Mouse (Mus musculus): ENCODE data around the gene Dnttip1. TPM values are rescaled to one million over a fixed set of nuclear protein-coding genes. Genes with fewer than 3 reads are reported as not detected.
A peak's percentile ranks its signal among the peaks of the same experiment; 100 is the strongest.

Dnttip1 gene
- polyA plus RNA-seq, 1 experiment from 2014 or later, result 74.7 TPM

DNA sequence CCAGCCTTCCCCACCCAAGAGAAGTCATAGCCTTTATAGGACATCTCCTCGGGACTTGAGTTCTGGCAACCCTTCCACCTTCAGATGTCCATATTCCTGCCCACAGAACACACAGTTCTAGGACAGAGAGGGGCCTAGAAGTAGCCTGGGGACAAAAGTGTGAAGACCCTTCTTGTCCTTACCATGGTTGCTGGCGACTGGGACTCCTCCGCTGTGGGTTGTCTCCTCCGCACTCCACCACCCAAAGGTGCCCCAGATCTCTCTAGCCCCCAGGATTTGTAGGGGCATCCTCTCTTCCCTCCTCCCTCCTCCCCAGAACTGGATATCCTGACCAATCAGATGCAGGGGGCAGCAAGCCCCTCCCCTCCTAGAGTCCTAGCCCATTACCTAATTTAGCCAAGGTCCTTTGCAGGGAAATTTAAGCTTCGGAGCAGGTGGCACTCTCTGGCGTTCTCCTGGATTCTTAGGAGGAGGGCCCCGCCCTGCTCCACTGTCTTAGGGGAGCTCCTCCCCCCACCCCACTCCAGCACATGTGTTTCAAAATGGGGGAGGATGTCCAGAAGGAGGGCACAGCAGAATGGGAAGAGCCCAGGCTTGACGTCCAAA, 33.8 kb downstream of the Dnttip1 start, which contains the start of gene Tnnc2:
TSS of gene Tnnc2 (minus strand) at position 487 of the 606 bp plus-strand sequence.
- Histone ChIP-seq H3K36me3 (ENCODE audit: insufficient read depth) (no peaks in the 10 kb centered on the region), H3K4me2 (no peak within 1 kb of the TSS), H3K4me3 (ENCODE audit: low read depth, low read length) (no peak within 1 kb of the TSS), H3K9ac (no peak within 1 kb of the TSS), H3K9me3 (ENCODE audit: low read depth, low read length) (no peaks in the 10 kb centered on the region), H3K27me3 (ENCODE audit: insufficient read depth, low read length) (no peaks in the 10 kb centered on the region; the same call in 1 of the 2 replicates), H3K4me1 (ENCODE audit: insufficient read depth) (peaks cover under 1% of the 10 kb centered on the region; the same call in 1 of the 2 replicates), H3K27ac (ENCODE audit: low read depth) (no peak within 1 kb of the TSS)
- WGBS, result 72% methylated on average over 8 of the region's 8 CpGs
- ATAC-seq (ENCODE audit: insufficient read depth) (no peak), DNase-seq (no peak)
- no peak for TF ChIP-seq CTCF (IDR thresholded peaks at IDR 0.05; ENCODE audit: low read depth)

DNA sequence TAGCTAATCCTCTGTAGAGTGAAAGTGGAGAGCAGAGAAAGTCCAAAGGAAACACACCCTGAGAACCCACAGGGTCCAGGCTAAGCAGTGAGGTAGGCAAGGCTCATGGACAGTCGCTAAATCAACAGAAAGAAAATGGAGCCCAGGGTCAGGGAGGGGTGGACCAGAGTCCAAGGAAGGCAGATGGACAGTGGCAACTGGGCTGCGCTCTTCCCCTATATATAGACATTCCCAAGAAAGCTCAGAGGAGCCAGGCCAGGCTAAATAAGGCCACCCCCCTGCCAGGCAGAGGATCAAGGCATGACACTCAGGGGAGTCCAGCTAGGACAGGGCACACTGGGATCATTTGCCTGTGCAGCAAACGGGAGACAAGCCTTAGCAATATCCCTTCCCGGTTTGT, 36.1 kb downstream of the Dnttip1 start:
- Histone ChIP-seq H3K9me3 (ENCODE audit: low read depth, low read length) (no peaks in the 10 kb centered on the region), H3K4me1 (ENCODE audit: insufficient read depth) (peaks cover 4% of the 10 kb centered on the region; the same call in 1 of the 2 replicates), H3K36me3 (ENCODE audit: insufficient read depth) (no peaks in the 10 kb centered on the region), H3K27ac (ENCODE audit: low read depth) (no peak overlapping the region), H3K4me3 (ENCODE audit: low read depth, low read length) (no peak overlapping the region), H3K27me3 (ENCODE audit: insufficient read depth, low read length) (no peaks in the 10 kb centered on the region; the same call in 1 of the 2 replicates), H3K9ac (no peak overlapping the region), H3K4me2 (no peak overlapping the region)
- TF ChIP-seq CTCF (IDR thresholded peaks at IDR 0.05; ENCODE audit: low read depth), result no peak
- ATAC-seq (ENCODE audit: insufficient read depth) (no peak), DNase-seq (no peak)
- 63% methylated on average over 4 of the region's 4 CpGs for WGBS

DNA sequence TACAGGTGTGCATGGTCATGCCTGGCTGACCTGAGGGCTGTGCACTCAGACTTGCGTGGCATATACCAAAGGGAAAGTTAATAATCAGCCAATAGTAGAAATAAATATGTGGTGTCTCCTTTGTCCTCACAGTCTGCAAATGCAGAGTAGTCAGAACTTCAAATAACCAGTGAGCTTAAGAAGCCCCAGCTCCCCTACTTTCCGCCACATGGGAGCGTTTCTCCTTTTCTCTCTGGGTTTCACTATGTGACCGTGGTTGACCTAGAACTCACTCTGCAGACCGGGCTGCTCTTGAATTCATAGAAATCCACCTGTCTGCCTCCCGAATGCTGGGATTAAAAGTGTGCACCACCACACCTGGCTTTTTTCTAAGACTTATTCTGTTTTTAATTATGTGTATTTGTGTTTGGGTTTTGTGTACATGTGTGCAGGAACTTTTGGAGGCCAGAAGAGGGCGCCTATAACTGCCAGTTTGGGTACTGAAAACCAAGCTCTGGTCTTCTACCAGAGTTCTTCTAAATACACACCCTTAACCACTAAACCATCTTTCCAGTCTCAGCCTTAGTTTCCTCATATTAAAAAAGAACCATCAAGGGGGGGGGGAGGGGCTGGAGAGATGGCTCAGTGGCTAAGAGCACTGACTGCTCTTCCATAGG, 38.3 kb downstream of the Dnttip1 start:
- ATAC-seq (ENCODE audit: insufficient read depth), result no peak
- DNase-seq, result peak; percentile 48
- TF ChIP-seq CTCF (IDR thresholded peaks at IDR 0.05; ENCODE audit: low read depth), result peak; percentile 29; the same call in 1 of the 2 replicates
- no peaks in the 10 kb centered on the region for H3K9me3 ChIP-seq (ENCODE audit: low read depth, low read length)
- no peaks in the 10 kb centered on the region; the same call in 1 of the 2 replicates for H3K27me3 ChIP-seq (ENCODE audit: insufficient read depth, low read length)
- H3K4me1 ChIP-seq (ENCODE audit: insufficient read depth), result peaks cover 8% of the 10 kb centered on the region; the same call in 1 of the 2 replicates
- H3K27ac ChIP-seq (ENCODE audit: low read depth), result no peak overlapping the region
- peaks cover 5% of the 10 kb centered on the region; the same call in 1 of the 2 replicates for H3K36me3 ChIP-seq (ENCODE audit: insufficient read depth)
- WGBS, result 77% methylated on average over 7 of the region's 7 CpGs
- H3K4me2 ChIP-seq, result no peak overlapping the region
- H3K4me3 ChIP-seq (ENCODE audit: low read depth, low read length), result no peak overlapping the region
- H3K9ac ChIP-seq, result no peak overlapping the region

DNA sequence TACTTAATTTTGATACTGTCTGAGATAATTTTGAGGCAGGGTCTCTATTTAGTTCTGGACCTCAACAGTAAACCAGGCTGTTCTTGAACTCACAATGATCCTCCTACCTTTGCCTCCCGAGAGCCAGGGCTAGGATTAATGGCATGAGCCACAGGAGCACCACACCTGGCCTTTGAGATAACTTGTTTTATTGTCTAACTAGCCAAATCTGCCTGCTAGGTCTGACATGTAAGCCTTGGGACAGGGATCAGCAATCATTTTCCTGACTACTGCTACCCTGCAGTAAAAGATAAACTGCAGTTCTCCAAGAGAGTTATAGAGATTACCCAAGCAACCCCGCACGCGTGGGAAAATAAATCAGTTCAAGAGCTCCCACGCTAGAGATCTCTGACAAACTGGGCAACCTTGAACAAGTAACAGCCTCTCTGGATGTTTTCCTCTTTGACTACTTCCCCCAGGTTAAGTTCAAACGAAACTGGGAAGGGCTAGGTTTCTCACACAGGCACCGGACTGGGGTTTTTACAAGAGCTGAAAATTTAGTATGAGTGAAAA, 39.2 kb downstream of the Dnttip1 start:
- peak overlapping the region; percentile 81 for H3K9ac ChIP-seq
- ATAC-seq (ENCODE audit: insufficient read depth) (no peak), DNase-seq (no peak)
- H3K4me3 ChIP-seq (ENCODE audit: low read depth, low read length), result peak overlapping the region; percentile 70
- 5% methylated on average over 7 of the region's 7 CpGs for WGBS
- H3K9me3 ChIP-seq (ENCODE audit: low read depth, low read length), result no peaks in the 10 kb centered on the region
- TF ChIP-seq CTCF (IDR thresholded peaks at IDR 0.05; ENCODE audit: low read depth), result no peak
- H3K27me3 ChIP-seq (ENCODE audit: insufficient read depth, low read length), result no peaks in the 10 kb centered on the region
- H3K36me3 ChIP-seq (ENCODE audit: insufficient read depth), result peaks cover 11% of the 10 kb centered on the region; the same call in 1 of the 2 replicates
- peak overlapping the region; percentile 88 for H3K4me2 ChIP-seq
- H3K4me1 ChIP-seq (ENCODE audit: insufficient read depth), result peaks cover 8% of the 10 kb centered on the region; the same call in 1 of the 2 replicates
- H3K27ac ChIP-seq (ENCODE audit: low read depth), result peak overlapping the region; percentile 92; the same call in 1 of the 2 replicates

DNA sequence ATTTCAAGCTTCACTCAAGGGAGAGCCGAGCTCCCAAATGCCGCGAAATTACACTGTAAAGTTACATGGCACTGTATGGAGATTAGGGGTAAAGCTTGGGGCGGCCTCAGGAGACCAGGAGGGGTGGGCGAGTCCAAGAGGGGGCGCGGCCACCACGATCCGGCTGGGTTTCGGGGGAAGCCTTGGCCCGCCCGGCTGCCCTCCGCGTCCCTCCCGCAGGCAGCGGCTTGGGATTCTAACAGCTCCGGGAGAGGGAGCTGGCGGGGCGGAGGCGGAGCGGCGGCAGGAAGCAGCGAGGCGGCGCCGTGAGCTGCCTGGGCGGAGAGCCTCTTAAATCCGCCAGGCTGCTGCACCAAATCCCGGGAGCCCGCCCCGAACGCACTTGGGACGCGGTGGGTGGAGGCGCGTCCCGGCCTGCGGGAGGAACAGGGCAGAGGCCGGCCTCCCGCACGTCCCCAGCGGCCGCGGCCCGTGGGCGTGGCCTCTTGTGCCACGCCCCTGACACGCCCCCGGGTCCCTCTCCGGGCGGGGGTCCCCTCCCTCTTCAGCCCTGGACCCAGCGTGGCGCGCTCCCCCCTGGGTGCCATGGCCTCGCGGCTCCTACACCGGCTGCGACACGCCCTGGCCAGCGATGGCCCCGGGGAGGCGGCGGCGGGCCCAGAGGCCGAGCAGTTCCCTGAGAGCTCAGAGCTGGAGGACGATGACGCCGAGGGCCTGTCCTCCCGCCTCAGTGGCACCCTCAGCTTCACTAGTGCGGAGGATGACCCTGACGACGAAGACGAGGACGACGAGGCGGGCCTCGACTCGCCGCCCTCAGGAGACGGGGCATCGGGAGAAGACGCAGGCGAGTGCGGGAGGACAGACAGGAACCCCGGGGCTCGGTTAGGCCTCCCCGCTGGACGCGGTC, 40.0 kb downstream of the Dnttip1 start, which contains the start of gene Snx21:
TSS of gene Snx21 (plus strand) at position 343 of the 907 bp plus-strand sequence.
- DNase-seq (peak; percentile 95), ATAC-seq (ENCODE audit: insufficient read depth) (peak; percentile 94)
- Histone ChIP-seq H3K4me3 (ENCODE audit: low read depth, low read length) (peak within 1 kb of the TSS; percentile 70), H3K4me2 (peak within 1 kb of the TSS; percentile 88), H3K27ac (ENCODE audit: low read depth) (peak within 1 kb of the TSS; percentile 92), H3K36me3 (ENCODE audit: insufficient read depth) (peaks cover 13% of the 10 kb centered on the region), H3K9me3 (ENCODE audit: low read depth, low read length) (no peaks in the 10 kb centered on the region), H3K27me3 (ENCODE audit: insufficient read depth, low read length) (no peaks in the 10 kb centered on the region), H3K9ac (peak within 1 kb of the TSS; percentile 81), H3K4me1 (ENCODE audit: insufficient read depth) (peaks cover 8% of the 10 kb centered on the region; the same call in 1 of the 2 replicates)
- whole genome bisulfite sequencing, result under 1% methylated on average over 89 of the region's 89 CpGs
- peak; percentile 41 for TF ChIP-seq CTCF (IDR thresholded peaks at IDR 0.05; ENCODE audit: low read depth)

DNA sequence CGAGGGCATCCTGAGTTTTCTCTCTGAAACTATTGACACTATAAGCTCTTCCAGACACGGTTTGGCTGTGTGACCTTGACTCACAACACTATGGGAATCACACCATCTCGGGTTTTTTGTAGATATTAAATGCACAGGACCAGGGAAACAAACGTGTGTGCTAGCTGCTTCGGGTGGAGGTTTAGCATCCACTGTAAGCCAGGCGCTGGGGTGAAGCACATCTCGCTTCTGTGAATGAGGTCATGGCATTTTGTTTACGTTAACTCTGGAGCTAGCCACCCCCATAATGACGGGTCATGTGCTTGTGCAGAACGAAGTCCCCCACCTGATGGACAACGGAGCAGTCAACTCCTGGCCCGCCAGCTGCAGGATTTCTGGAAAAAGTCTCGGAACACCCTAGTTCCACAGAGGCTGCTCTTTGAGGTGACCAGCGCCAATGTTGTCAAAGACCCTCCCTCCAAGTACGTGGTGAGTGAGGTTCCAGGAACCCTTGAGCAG, 40.7 kb downstream of the Dnttip1 start:
- Histone ChIP-seq H3K36me3 (ENCODE audit: insufficient read depth) (peaks cover 19% of the 10 kb centered on the region), H3K4me2 (peak overlapping the region; percentile 88), H3K27me3 (ENCODE audit: insufficient read depth, low read length) (no peaks in the 10 kb centered on the region), H3K4me3 (ENCODE audit: low read depth, low read length) (peak overlapping the region; percentile 70), H3K9me3 (ENCODE audit: low read depth, low read length) (no peaks in the 10 kb centered on the region), H3K9ac (peak overlapping the region; percentile 81), H3K4me1 (ENCODE audit: insufficient read depth) (peaks cover 8% of the 10 kb centered on the region; the same call in 1 of the 2 replicates), H3K27ac (ENCODE audit: low read depth) (peak overlapping the region; percentile 92; the same call in 1 of the 2 replicates)
- no peak for TF ChIP-seq CTCF (IDR thresholded peaks at IDR 0.05; ENCODE audit: low read depth)
- WGBS, result 4% methylated on average over 15 of the region's 15 CpGs
- DNase-seq (peak; percentile 63), ATAC-seq (ENCODE audit: insufficient read depth) (peak; percentile 3)

All from lung, embryonic 14.5 days (tissue).